Mouse (Mus musculus): ENCODE results near the gene Myh4. TPM values are rescaled to one million over a fixed set of nuclear protein-coding genes. Genes with fewer than 3 reads are reported as not detected.

Myh4 gene
- not detected in 2 replicates for polyA plus RNA-seq (2015; fragmentation: Nextera tagmentation; extraction: Ambion mirVana)

GRCm38 (mm10) chr11:67237481-67238079, at the start of gene Myh4:
TSS of gene Myh4 (plus strand) at chr11:67238029.
- Histone ChIP-seq H3K36me3 (ENCODE audit: control insufficient read depth, insufficient read depth) (no peaks in the 10 kb centered on the region), H3K4me1 (ENCODE audit: control insufficient read depth, insufficient read depth, low read length) (no peaks in the 10 kb centered on the region), H3K27ac (ENCODE audit: low read length) (no peak within 1 kb of the TSS), H3K4me2 (ENCODE audit: low read depth, low read length) (no peak within 1 kb of the TSS), H3K27me3 (ENCODE audit: control insufficient read depth, insufficient read depth, low read length) (no peaks in the 10 kb centered on the region), H3K4me3 (ENCODE audit: low read length) (no peak within 1 kb of the TSS), H3K9ac (ENCODE audit: low read length) (no peak within 1 kb of the TSS), H3K9me3 (replicated peaks; ENCODE audit: control insufficient read depth, low read length) (no peaks in the 10 kb centered on the region)
- 78% methylated on average over 5 of the region's 5 CpGs for WGBS
- ATAC-seq (replicated peaks; ENCODE audit: extremely low read depth, insufficient read depth, low FRiP score) = no peak

GRCm38 (mm10) chr11:67190316-67190715, 47.5 kb upstream of the Myh4 start:
- no peak overlapping the region for H3K27ac ChIP-seq (ENCODE audit: low read length)
- no peak overlapping the region for H3K4me2 ChIP-seq (ENCODE audit: low read depth, low read length)
- 75% methylated on average over 10 of the region's 10 CpGs for WGBS
- no peaks in the 10 kb centered on the region for H3K36me3 ChIP-seq (ENCODE audit: control insufficient read depth, insufficient read depth)
- H3K4me1 ChIP-seq (ENCODE audit: control insufficient read depth, insufficient read depth, low read length) = no peaks in the 10 kb centered on the region
- ATAC-seq (replicated peaks; ENCODE audit: extremely low read depth, insufficient read depth, low FRiP score) = no peak
- no peaks in the 10 kb centered on the region for H3K9me3 ChIP-seq (replicated peaks; ENCODE audit: control insufficient read depth, low read length)
- no peaks in the 10 kb centered on the region for H3K27me3 ChIP-seq (ENCODE audit: control insufficient read depth, insufficient read depth, low read length)
- no peak overlapping the region for H3K9ac ChIP-seq (ENCODE audit: low read length)
- no peak overlapping the region for H3K4me3 ChIP-seq (ENCODE audit: low read length)

- H3K9me3 ChIP-seq (replicated peaks; ENCODE audit: control insufficient read depth, low read length) = no peaks in the 10 kb centered on the region
- ATAC-seq (replicated peaks; ENCODE audit: extremely low read depth, insufficient read depth, low FRiP score) = no peak
- H3K4me2 ChIP-seq (ENCODE audit: low read depth, low read length) = no peak overlapping the region
- H3K4me1 ChIP-seq (ENCODE audit: control insufficient read depth, insufficient read depth, low read length) = no peaks in the 10 kb centered on the region
- H3K27ac ChIP-seq (ENCODE audit: low read length) = no peak overlapping the region
- WGBS = 84% methylated on average over 2 of the region's 2 CpGs
- no peak overlapping the region for H3K9ac ChIP-seq (ENCODE audit: low read length)
- no peak overlapping the region for H3K4me3 ChIP-seq (ENCODE audit: low read length)
- H3K36me3 ChIP-seq (ENCODE audit: control insufficient read depth, insufficient read depth) = no peaks in the 10 kb centered on the region
- no peaks in the 10 kb centered on the region for H3K27me3 ChIP-seq (ENCODE audit: control insufficient read depth, insufficient read depth, low read length)
Measured at GRCm38 (mm10) chr11:67190814-67191213, 47.0 kb upstream of the Myh4 start.

- Histone ChIP-seq H3K27ac (ENCODE audit: low read length) (no peak overlapping the region), H3K4me3 (ENCODE audit: low read length) (no peak overlapping the region), H3K9me3 (replicated peaks; ENCODE audit: control insufficient read depth, low read length) (no peaks in the 10 kb centered on the region), H3K4me2 (ENCODE audit: low read depth, low read length) (no peak overlapping the region), H3K9ac (ENCODE audit: low read length) (no peak overlapping the region), H3K36me3 (ENCODE audit: control insufficient read depth, insufficient read depth) (no peaks in the 10 kb centered on the region), H3K4me1 (ENCODE audit: control insufficient read depth, insufficient read depth, low read length) (no peaks in the 10 kb centered on the region), H3K27me3 (ENCODE audit: control insufficient read depth, insufficient read depth, low read length) (no peaks in the 10 kb centered on the region)
- WGBS = 84% methylated on average over 14 of the region's 14 CpGs
- ATAC-seq (replicated peaks; ENCODE audit: extremely low read depth, insufficient read depth, low FRiP score) = no peak
Measured at GRCm38 (mm10) chr11:67191496-67191895, 46.3 kb upstream of the Myh4 start.

GRCm38 (mm10) chr11:67199321-67199720, 38.5 kb upstream of the Myh4 start:
- Histone ChIP-seq H3K4me3 (ENCODE audit: low read length) (no peak overlapping the region), H3K27me3 (ENCODE audit: control insufficient read depth, insufficient read depth, low read length) (no peaks in the 10 kb centered on the region; the same call in 1 of the 2 replicates), H3K9ac (ENCODE audit: low read length) (no peak overlapping the region), H3K4me2 (ENCODE audit: low read depth, low read length) (no peak overlapping the region), H3K9me3 (replicated peaks; ENCODE audit: control insufficient read depth, low read length) (peaks cover 3% of the 10 kb centered on the region; the same call in 1 of the 2 replicates), H3K27ac (ENCODE audit: low read length) (no peak overlapping the region), H3K4me1 (ENCODE audit: control insufficient read depth, insufficient read depth, low read length) (no peaks in the 10 kb centered on the region), H3K36me3 (ENCODE audit: control insufficient read depth, insufficient read depth) (no peaks in the 10 kb centered on the region)
- ATAC-seq (replicated peaks; ENCODE audit: extremely low read depth, insufficient read depth, low FRiP score) = no peak
- 25% methylated on average over 1 of the region's 1 CpGs for WGBS

- Histone ChIP-seq H3K9me3 (replicated peaks; ENCODE audit: control insufficient read depth, low read length) (peaks cover 3% of the 10 kb centered on the region; the same call in 1 of the 2 replicates), H3K9ac (ENCODE audit: low read length) (no peak within 1 kb of the TSS), H3K4me3 (ENCODE audit: low read length) (no peak within 1 kb of the TSS), H3K4me1 (ENCODE audit: control insufficient read depth, insufficient read depth, low read length) (no peaks in the 10 kb centered on the region), H3K27me3 (ENCODE audit: control insufficient read depth, insufficient read depth, low read length) (no peaks in the 10 kb centered on the region; the same call in 1 of the 2 replicates), H3K36me3 (ENCODE audit: control insufficient read depth, insufficient read depth) (no peaks in the 10 kb centered on the region), H3K4me2 (ENCODE audit: low read depth, low read length) (no peak within 1 kb of the TSS), H3K27ac (ENCODE audit: low read length) (no peak within 1 kb of the TSS)
- ATAC-seq (replicated peaks; ENCODE audit: extremely low read depth, insufficient read depth, low FRiP score) = no peak
- WGBS = 67% methylated on average over 4 of the region's 4 CpGs
Measured at GRCm38 (mm10) chr11:67199752-67200151, 38.1 kb upstream of the Myh4 start, which contains the start of gene Myh1. TSS of gene Myh1 (plus strand) at chr11:67200052.

GRCm38 (mm10) chr11:67204766-67205165, 33.1 kb upstream of the Myh4 start:
- Histone ChIP-seq H3K27me3 (ENCODE audit: control insufficient read depth, insufficient read depth, low read length) (no peaks in the 10 kb centered on the region; the same call in 1 of the 2 replicates), H3K4me1 (ENCODE audit: control insufficient read depth, insufficient read depth, low read length) (no peaks in the 10 kb centered on the region), H3K4me3 (ENCODE audit: low read length) (no peak overlapping the region), H3K9me3 (replicated peaks; ENCODE audit: control insufficient read depth, low read length) (no peaks in the 10 kb centered on the region), H3K4me2 (ENCODE audit: low read depth, low read length) (no peak overlapping the region), H3K36me3 (ENCODE audit: control insufficient read depth, insufficient read depth) (no peaks in the 10 kb centered on the region), H3K9ac (ENCODE audit: low read length) (no peak overlapping the region), H3K27ac (ENCODE audit: low read length) (no peak overlapping the region)
- no peak for ATAC-seq (replicated peaks; ENCODE audit: extremely low read depth, insufficient read depth, low FRiP score)
- 70% methylated on average over 3 of the region's 3 CpGs for WGBS

GRCm38 (mm10) chr11:67221803-67222202, 16.0 kb upstream of the Myh4 start:
- 85% methylated on average over 8 of the region's 8 CpGs for WGBS
- H3K4me2 ChIP-seq (ENCODE audit: low read depth, low read length) = no peak overlapping the region
- H3K9ac ChIP-seq (ENCODE audit: low read length) = no peak overlapping the region
- ATAC-seq (replicated peaks; ENCODE audit: extremely low read depth, insufficient read depth, low FRiP score) = no peak
- no peaks in the 10 kb centered on the region for H3K27me3 ChIP-seq (ENCODE audit: control insufficient read depth, insufficient read depth, low read length)
- H3K9me3 ChIP-seq (replicated peaks; ENCODE audit: control insufficient read depth, low read length) = no peaks in the 10 kb centered on the region
- H3K36me3 ChIP-seq (ENCODE audit: control insufficient read depth, insufficient read depth) = no peaks in the 10 kb centered on the region
- no peak overlapping the region for H3K27ac ChIP-seq (ENCODE audit: low read length)
- no peak overlapping the region for H3K4me3 ChIP-seq (ENCODE audit: low read length)
- no peaks in the 10 kb centered on the region for H3K4me1 ChIP-seq (ENCODE audit: control insufficient read depth, insufficient read depth, low read length)

GRCm38 (mm10) chr11:67224466-67224865, 13.4 kb upstream of the Myh4 start:
- H3K4me3 ChIP-seq (ENCODE audit: low read length) = no peak overlapping the region

More at GRCm38 (mm10) chr11:67224466-67224865, 13.4 kb upstream of the Myh4 start:
- no peaks in the 10 kb centered on the region for H3K9me3 ChIP-seq (replicated peaks; ENCODE audit: control insufficient read depth, low read length)
- no peak overlapping the region for H3K9ac ChIP-seq (ENCODE audit: low read length)
- no peak for ATAC-seq (replicated peaks; ENCODE audit: extremely low read depth, insufficient read depth, low FRiP score)
- H3K36me3 ChIP-seq (ENCODE audit: control insufficient read depth, insufficient read depth) = no peaks in the 10 kb centered on the region
- WGBS = 73% methylated on average over 3 of the region's 3 CpGs
- no peak overlapping the region for H3K4me2 ChIP-seq (ENCODE audit: low read depth, low read length)
- no peak overlapping the region for H3K27ac ChIP-seq (ENCODE audit: low read length)
- H3K27me3 ChIP-seq (ENCODE audit: control insufficient read depth, insufficient read depth, low read length) = no peaks in the 10 kb centered on the region
- no peaks in the 10 kb centered on the region for H3K4me1 ChIP-seq (ENCODE audit: control insufficient read depth, insufficient read depth, low read length)

All from heart, embryonic 16.5 days (tissue).